Mouse (Mus musculus) CH12.LX (cell line): ENCODE measurements around the gene Myh3.

Source experiments
- CTCF ChIP-seq, 2 experiments: IDR thresholded peaks in 1 of 2; conservative IDR thresholded peaks in 1 of 2; 2 replicates each; pipeline ENCODE4 v1.5.1; 2011 to 2012; ENCODE audit warnings: low read depth in 2 of 2, low read length in 2 of 2, improper control_type of control experiment in 1 of 2, inconsistent platforms in 1 of 2, mild to moderate bottlenecking in 1 of 2, moderate library complexity in 1 of 2
- EP300 ChIP-seq: IDR thresholded peaks from 2 replicates; pipeline ENCODE4 v1.6.1; 2011; ENCODE audit warnings: low read length, improper control_type of control experiment
- KAT2A ChIP-seq: IDR thresholded peaks from 2 replicates; pipeline ENCODE4 v1.6.1; 2012; ENCODE audit warnings: low read length, improper control_type of control experiment, inconsistent platforms; ENCODE audit not compliant: insufficient replicate concordance
- MXI1 ChIP-seq: IDR thresholded peaks from 2 replicates; pipeline ENCODE4 v1.6.1; 2011; ENCODE audit warnings: mild to moderate bottlenecking, low read depth, low read length, improper control_type of control experiment
- POLR2A ChIP-seq: IDR thresholded peaks from 2 replicates; pipeline ENCODE4 v1.6.1; 2011; ENCODE audit warnings: low read depth, mild to moderate bottlenecking, improper control_type of control experiment, low read length
- SIN3A ChIP-seq: IDR thresholded peaks from 2 replicates; pipeline ENCODE4 v1.6.1; 2012; ENCODE audit warnings: low read length, improper control_type of control experiment, inconsistent platforms
- TCF12 ChIP-seq: IDR thresholded peaks from 2 replicates; pipeline ENCODE4 v1.6.1; 2014; ENCODE audit warnings: low read depth, mild to moderate bottlenecking, inconsistent platforms, low read length, improper control_type of control experiment
- ZC3H11A ChIP-seq: IDR thresholded peaks from 2 replicates; pipeline ENCODE4 v1.6.1; 2012; ENCODE audit warnings: low read depth, mild to moderate bottlenecking, inconsistent platforms, low read length, improper control_type of control experiment

DNA sequence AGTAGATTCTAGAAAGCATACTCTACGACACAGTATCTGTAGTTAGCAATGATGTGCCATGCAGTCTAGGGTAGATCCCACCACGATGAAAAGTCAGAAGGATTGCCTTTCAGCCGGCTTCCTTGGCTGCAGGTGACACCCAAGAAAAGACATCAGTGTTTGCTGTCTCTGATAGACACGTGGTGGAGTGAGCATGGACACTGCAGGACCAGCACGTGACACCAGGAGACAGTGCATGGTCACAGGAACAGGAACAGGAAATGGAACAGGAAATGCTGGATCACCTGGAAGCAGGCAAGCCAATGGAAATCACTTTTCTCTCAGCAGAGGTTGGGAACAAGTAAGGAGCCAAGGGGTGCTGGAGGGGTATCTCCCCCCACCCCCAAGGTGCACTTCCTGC, 65.0 kb downstream of the Myh3 start:
- peak; percentile 66 for TF ChIP-seq TCF12
- no peak for TF ChIP-seq CTCF (conservative IDR thresholded peaks at IDR 0.05 in 1 of 2, IDR thresholded peaks at IDR 0.05 in 1 of 2; ENCODE audit: low read depth in 2 of 2, low read length in 2 of 2)
- TF ChIP-seq POLR2A, result peak; percentile 29
- peak; percentile 97 for TF ChIP-seq MXI1
- TF ChIP-seq ZC3H11A, result no peak
- 0 out of 2 replicates have a peak, but pooled peaks have one; percentile 11 for TF ChIP-seq KAT2A
- TF ChIP-seq SIN3A, result peak; percentile 89
- TF ChIP-seq EP300, result peak; percentile 65
